ENCODE assay signal across 8 mouse cellular contexts in genomic region chr17:28036813-28037756, GRCm38 (mm10). TPM values are rescaled to one million over a fixed set of nuclear protein-coding genes. Genes with fewer than 3 reads are reported as not detected.
DNase-seq lines count a peak whose midpoint lies in the region; TF ChIP-seq lines count a peak whose summit lies in the region.

No protein-coding gene starts in this region.

- TF ChIP-seq POLR2A in kidney, adult 2 months (IDR thresholded peaks at IDR 0.05; ENCODE audit: low read depth, low read length) = no peak

- H3K4me1 ChIP-seq in kidney, adult 2 months (ENCODE audit: control insufficient read depth, insufficient read depth, low read length) = no peaks in the 10 kb centered on the region

- H3K27me3 ChIP-seq in kidney, adult 2 months (replicated peaks; ENCODE audit: control insufficient read depth, insufficient read depth, low read length) = no peaks in the 10 kb centered on the region

- no peaks in the 10 kb centered on the region for H3K36me3 ChIP-seq in kidney, adult 2 months (ENCODE audit: control insufficient read depth, insufficient read depth, low read length)

- WGBS in kidney, adult 2 months = 70% methylated on average over 14 of the region's 14 CpGs

- no peak overlapping the region for H3K27ac ChIP-seq in kidney, adult 2 months (ENCODE audit: insufficient read depth, low read depth, low read length)

- TF ChIP-seq CTCF in kidney, adult 2 months (conservative IDR thresholded peaks at IDR 0.05; ENCODE audit: insufficient read depth, insufficient read length, low read depth, low read length) = no peak

- intact Hi-C loops in left cerebral cortex, postnatal 4 days (cut with DNase I) = no loop called here

- H3K4me3 ChIP-seq in kidney, adult 2 months (ENCODE audit: insufficient read depth, low read depth, low read length) = no peak overlapping the region

- peak; percentile 50 to 52 for DNase-seq in cerebellum, postnatal 14 days
- no peak for DNase-seq in cerebellum, adult 9-11 months
- DNase-seq in right cerebral cortex, adult 18-20 months = peak; percentile 46
- DNase-seq in right cerebral cortex, postnatal 14 days = no peak
- peak; percentile 66 for DNase-seq in left cerebral cortex, postnatal 4 days
- peak; percentile 94 for DNase-seq in retina, postnatal 1 day
- DNase-seq in kidney, adult 2 months = no peak
- DNase-seq in thymus, postnatal 10 days (ENCODE audit: low spot score in 2 of 2) = no peak

RNA-seq across cellular contexts. Expression of gene Tcp11, which starts 43.4 kb away (rescaled TPM):
- 1 to 10 TPM; 2.2 to 3.6 TPM for total RNA-seq in left cerebral cortex, postnatal 4 days (2021)
- polyA plus RNA-seq in kidney, adult 2 months (2012; rRNA removed) = 1.4 and 2.5 TPM in 2 replicates

Comparison
In these comparisons a context has a peak if more than half of its experiments do, and no peak if none do; other contexts are left out.
1. DNase-seq: peak in cerebellum, postnatal 14 days (2 of 2), right cerebral cortex, adult 18-20 months (single experiment), left cerebral cortex, postnatal 4 days (single experiment) and retina, postnatal 1 day (single experiment); none in cerebellum, adult 9-11 months (single experiment), right cerebral cortex, postnatal 14 days (single experiment), kidney, adult 2 months (single experiment) and thymus, postnatal 10 days (0 of 2).